Mouse (Mus musculus) layer of hippocampus, adult 9-10 months (tissue): ENCODE data around the gene Vnn3.

Experiments
- DNase-seq: peaks from one replicate; pipeline ENCODE4 v3.0.0; 2022; ENCODE audit warnings: low spot score

Vnn3 gene

GRCm38 (mm10) chr10:23894601-23895349 is 43.5 kb downstream of the Vnn3 start, which contains the start of gene Vnn1:
TSS of gene Vnn1 (plus strand) at chr10:23894688.
- DNase-seq = no peak

- no peak for DNase-seq
Observed at GRCm38 (mm10) chr10:23895376-23895775, 44.1 kb downstream of the Vnn3 start.

GRCm38 (mm10) chr10:23901119-23901518 is 49.9 kb downstream of the Vnn3 start:
- DNase-seq = no peak

GRCm38 (mm10) chr10:23905661-23906060 is 54.4 kb downstream of the Vnn3 start:
- DNase-seq = no peak
